Mouse (Mus musculus) left cerebral cortex, adult 8-10 months (tissue): ENCODE results near the gene Lhx9. TPM values are rescaled to one million over a fixed set of nuclear protein-coding genes. Genes with fewer than 3 reads are reported as not detected.

ENCODE experiments used
- DNase-seq, 2 experiments: peaks; one replicate each; pipeline ENCODE4 v3.0.0; 2022; ENCODE audit warnings: low spot score in 2 of 2
- total RNA-seq, 4 experiments: library from RNA; stranded (reverse); gene quantifications; 2 replicates each; pipeline ENCODE4 v1.2.4; 2022

Gene Lhx9
- 1 to 10 TPM in 1 of 4 experiments, under 1 TPM in 3; 0.82 to 1.2 (median 0.91) TPM for total RNA-seq

GRCm38 (mm10) chr1:138848511-138849109, at the start of gene Lhx9:
Gene Lhx9, minus strand, starts transcription at chr1:138848577.
- no peak for DNase-seq

- DNase-seq: no peak
Measured at GRCm38 (mm10) chr1:138896088-138896487, 47.7 kb upstream of the Lhx9 start.

GRCm38 (mm10) chr1:138877470-138878254, 29.3 kb upstream of the Lhx9 start:
- no peak for DNase-seq

- DNase-seq: no peak
Measured at GRCm38 (mm10) chr1:138876371-138877045, 28.1 kb upstream of the Lhx9 start.

GRCm38 (mm10) chr1:138856101-138856950, 7.9 kb upstream of the Lhx9 start, which contains the start of gene 2310009B15Rik:
Gene 2310009B15Rik, minus strand, starts transcription at chr1:138856852.
- peak; percentile 58 to 76 for DNase-seq

GRCm38 (mm10) chr1:138850823-138851222, 2.4 kb upstream of the Lhx9 start:
- no peak for DNase-seq

- DNase-seq: no peak
Measured at GRCm38 (mm10) chr1:138850161-138850539, 1.8 kb upstream of the Lhx9 start.

- DNase-seq: no peak
Measured at GRCm38 (mm10) chr1:138849531-138850160, 1.3 kb upstream of the Lhx9 start.

- no peak for DNase-seq
Measured at GRCm38 (mm10) chr1:138848026-138848425, 351 bp downstream of the Lhx9 start.

- no peak for DNase-seq
Measured at GRCm38 (mm10) chr1:138847146-138847545, 1.2 kb downstream of the Lhx9 start.

GRCm38 (mm10) chr1:138846581-138846980, 1.8 kb downstream of the Lhx9 start:
- no peak for DNase-seq

- no peak for DNase-seq
Measured at GRCm38 (mm10) chr1:138846131-138846530, 2.2 kb downstream of the Lhx9 start.

- no peak for DNase-seq
Measured at GRCm38 (mm10) chr1:138845481-138845880, 2.9 kb downstream of the Lhx9 start.

GRCm38 (mm10) chr1:138844166-138844565, 4.2 kb downstream of the Lhx9 start:
- no peak for DNase-seq

GRCm38 (mm10) chr1:138843361-138844091, 4.9 kb downstream of the Lhx9 start:
- DNase-seq: no peak

GRCm38 (mm10) chr1:138842756-138843155, 5.6 kb downstream of the Lhx9 start:
- no peak for DNase-seq

- DNase-seq: no peak
Measured at GRCm38 (mm10) chr1:138842315-138842714, 6.1 kb downstream of the Lhx9 start.

- DNase-seq: no peak
Measured at GRCm38 (mm10) chr1:138841306-138842095, 6.9 kb downstream of the Lhx9 start.
